Comparison of ENCODE assay signal across 28 mouse cellular contexts in the genomic region with DNA sequence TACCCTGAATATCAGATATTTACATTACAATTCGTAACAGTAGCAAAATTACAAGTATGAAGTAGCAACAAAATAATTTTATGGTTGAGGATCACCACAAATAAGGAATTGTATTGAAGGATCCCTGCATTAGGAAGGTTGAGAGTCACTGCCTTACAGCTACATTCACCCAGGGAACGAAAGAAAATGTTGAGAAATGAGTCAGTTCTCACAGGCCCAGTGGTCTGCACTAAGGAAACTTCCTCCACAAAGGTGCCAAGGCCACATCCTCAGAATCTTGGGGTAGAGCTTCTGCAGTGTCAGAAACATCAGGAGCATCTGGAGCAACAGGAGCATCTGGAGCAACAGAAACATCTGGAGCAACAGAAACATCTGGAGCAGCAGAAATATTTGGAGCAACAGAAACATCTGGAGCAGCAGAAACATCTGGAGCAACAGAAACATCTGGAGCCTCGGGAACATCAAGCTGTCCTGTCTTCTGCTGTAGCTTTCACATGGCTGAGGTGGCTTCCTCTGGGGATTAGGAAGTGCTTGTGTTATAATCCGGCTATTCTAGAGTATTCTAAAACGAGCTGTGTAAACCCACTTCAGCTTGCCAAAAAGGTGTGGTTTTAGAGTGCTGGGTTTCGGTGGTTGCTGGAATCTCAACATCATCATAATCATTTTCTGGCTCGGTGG. TPM values are rescaled to one million over a fixed set of nuclear protein-coding genes. Genes with fewer than 3 reads are reported as not detected.
DNase-seq lines count a peak whose midpoint lies in the region; ATAC-seq and TF ChIP-seq lines count a peak whose summit lies in the region.
"Had no signal": no experiment of that assay in that cellular context is flagged by ENCODE, and none has a peak within 500 bp of the region (broad histone marks: within the 10 kb centered on the region; RNA-seq: fewer than 3 reads in every experiment).

No protein-coding gene starts in this region.

- no peak for TF ChIP-seq RAD21 in CH12.LX (IDR thresholded peaks at IDR 0.05; ENCODE audit: low read depth, low read length)

- no peak for TF ChIP-seq POLR2A in limb, embryonic 14.5 days (IDR thresholded peaks at IDR 0.05; ENCODE audit: borderline replicate concordance, extremely low read depth, insufficient read depth, insufficient read length)
- no peak for TF ChIP-seq POLR2A in CH12.LX (IDR thresholded peaks at IDR 0.05; ENCODE audit: low read depth, low read length)
- TF ChIP-seq POLR2A in bone marrow macrophage, adult 2 months (IDR thresholded peaks at IDR 0.05; ENCODE audit: borderline replicate concordance, low read depth, low read length): no peak

- TF ChIP-seq CTCF in CH12.LX (conservative IDR thresholded peaks at IDR 0.05 in 1 of 2, IDR thresholded peaks at IDR 0.05 in 1 of 2; ENCODE audit: low read depth in 2 of 2, low read length in 2 of 2): no peak
- TF ChIP-seq CTCF in bone marrow macrophage, adult 2 months (IDR thresholded peaks at IDR 0.05; ENCODE audit: low read depth, low read length): no peak

- WGBS in limb, embryonic 14.5 days: 66% methylated on average over 7 of the region's 7 CpGs
- 74% methylated on average over 7 of the region's 7 CpGs for WGBS in limb, embryonic 10.5 days
- 25% methylated on average over 7 of the region's 7 CpGs for WGBS in macrophage (ENCODE audit: missing documents)

- H3K79me2 ChIP-seq in CH12.LX (replicated peaks; ENCODE audit: control insufficient read depth, extremely low read depth, insufficient read depth, poor library complexity, severe bottlenecking): peaks cover 3% of the 10 kb centered on the region; the same call in 1 of the 2 replicates
- peaks cover 8% of the 10 kb centered on the region; the same call in 1 of the 2 replicates for H3K79me2 ChIP-seq in macrophage (ENCODE audit: inconsistent target)

- H3K9me3 ChIP-seq in limb, embryonic 14.5 days (ENCODE audit: control insufficient read depth, low read length): no peaks in the 10 kb centered on the region
- H3K9me3 ChIP-seq in limb, embryonic 10.5 days (replicated peaks): no peaks in the 10 kb centered on the region
- no peaks in the 10 kb centered on the region for H3K9me3 ChIP-seq in CH12.LX (replicated peaks; ENCODE audit: low read length)
- H3K9me3 ChIP-seq: embryonic facial prominence, embryonic 13.5 days; forebrain, embryonic 12.5 days; forebrain, embryonic 15.5 days; G1E; heart, embryonic 12.5 days; heart, embryonic 15.5 days had no signal

- no peaks in the 10 kb centered on the region for H3K36me3 ChIP-seq in limb, embryonic 14.5 days (ENCODE audit: control insufficient read depth, insufficient read depth, low read length)
- H3K36me3 ChIP-seq in limb, embryonic 10.5 days: no peaks in the 10 kb centered on the region
- H3K36me3 ChIP-seq in CH12.LX (replicated peaks in 1 of 2; ENCODE audit: control insufficient read depth in 1 of 2, insufficient read depth in 1 of 2, low read length in 1 of 2) (peaks cover 0 to 16% of the 10 kb centered on the region in 2 experiments), macrophage (ENCODE audit: inconsistent target) (no peaks in the 10 kb centered on the region)
- H3K36me3 ChIP-seq: embryonic facial prominence, embryonic 13.5 days; forebrain, embryonic 12.5 days; forebrain, embryonic 15.5 days; G1E; heart, embryonic 12.5 days; heart, embryonic 15.5 days had no signal

- no peak overlapping the region for H3K27ac ChIP-seq in limb, embryonic 14.5 days (replicated peaks; ENCODE audit: low read depth, low read length)
- H3K27ac ChIP-seq in limb, embryonic 10.5 days: no peak overlapping the region
- H3K27ac ChIP-seq in CH12.LX (ENCODE audit: insufficient read depth, low read depth) (no peak overlapping the region), macrophage (peak overlapping the region; percentile 85)
- H3K27ac ChIP-seq in bone marrow macrophage, adult 2 months (ENCODE audit: insufficient read depth, low read depth, low read length): peak overlapping the region; percentile 90
- H3K27ac ChIP-seq: embryonic facial prominence, embryonic 13.5 days; forebrain, embryonic 12.5 days; forebrain, embryonic 15.5 days; heart, embryonic 15.5 days; hindbrain, embryonic 14.5 days; hindbrain, postnatal 0 days had no signal

- no peaks in the 10 kb centered on the region for H3K27me3 ChIP-seq in limb, embryonic 14.5 days (ENCODE audit: control insufficient read depth, insufficient read depth, low read length)
- H3K27me3 ChIP-seq in limb, embryonic 10.5 days (ENCODE audit: low read depth, poor library complexity, severe bottlenecking): no peaks in the 10 kb centered on the region
- no peaks in the 10 kb centered on the region for H3K27me3 ChIP-seq in CH12.LX (replicated peaks)
- H3K27me3 ChIP-seq: embryonic facial prominence, embryonic 13.5 days; forebrain, embryonic 15.5 days; heart, embryonic 12.5 days; heart, embryonic 15.5 days had no signal

- in situ Hi-C loops in CH12.LX (cut with MboI; ENCODE audit: low pct_ligation_motif_present, low pct_unique_long_range_greater_than_20kb, low sequenced_read_pairs): no loop called here

- no peaks in the 10 kb centered on the region for H3K4me1 ChIP-seq in limb, embryonic 14.5 days (ENCODE audit: control insufficient read depth, insufficient read depth, low read length)
- no peaks in the 10 kb centered on the region for H3K4me1 ChIP-seq in limb, embryonic 10.5 days
- H3K4me1 ChIP-seq in CH12.LX (ENCODE audit: control insufficient read depth in 1 of 2, insufficient read depth in 2 of 2): peaks cover 38 to 61% of the 10 kb centered on the region in 2 experiments
- H3K4me1 ChIP-seq in bone marrow macrophage, adult 2 months (ENCODE audit: control insufficient read depth, insufficient read depth, low read length): peaks cover 58% of the 10 kb centered on the region
- H3K4me1 ChIP-seq: embryonic facial prominence, embryonic 13.5 days; forebrain, embryonic 12.5 days; forebrain, embryonic 15.5 days; heart, embryonic 12.5 days; heart, embryonic 15.5 days had no signal

- dilution Hi-C loops in CH12.LX (cut with MboI; ENCODE audit: extremely low pct_ligation_motif_present, extremely low pct_unique_long_range_greater_than_20kb, low sequenced_read_pairs): no loop called here

- DNase-seq in limb, embryonic 14.5 days (ENCODE audit: low spot score): peak; percentile 22
- DNase-seq in limb, embryonic 10.5 days (ENCODE audit: low spot score): no peak
- DNase-seq in CH12.LX (ENCODE audit: extremely low read depth): no peak
- no peak for DNase-seq in urinary bladder, adult 18-20 months (ENCODE audit: low spot score in 2 of 2)
- DNase-seq in adrenal gland, adult 8-10 months: no peak
- DNase-seq: adrenal gland, adult 2 months; adrenal gland, postnatal 25 days; cerebellum, adult 18-20 months; cerebellum, adult 9-10 months; cerebellum, postnatal 14 days; gastrocnemius, postnatal 10 days; heart, postnatal 4 days had no signal

- no peak overlapping the region for H3K4me3 ChIP-seq in limb, embryonic 14.5 days (replicated peaks; ENCODE audit: low read length)
- no peak overlapping the region for H3K4me3 ChIP-seq in limb, embryonic 10.5 days
- no peak overlapping the region for H3K4me3 ChIP-seq in CH12.LX (replicated peaks in 1 of 3; ENCODE audit: low read depth in 2 of 3, low read length in 2 of 3, poor library complexity in 1 of 3)
- peak overlapping the region; percentile 12 for H3K4me3 ChIP-seq in bone marrow macrophage, adult 2 months (ENCODE audit: insufficient read depth, low read length)
- H3K4me3 ChIP-seq in macrophage (ENCODE audit: inconsistent target): no peak overlapping the region
- H3K4me3 ChIP-seq: embryonic facial prominence, embryonic 13.5 days; erythroblast, embryonic 14.5 days; forebrain, embryonic 12.5 days; forebrain, embryonic 15.5 days; heart, embryonic 12.5 days; heart, embryonic 15.5 days had no signal

- peak; percentile 19; the same call in 1 of the 2 replicates for TF ChIP-seq EP300 in CH12.LX (IDR thresholded peaks at IDR 0.05; ENCODE audit: low read length)

- ATAC-seq in limb, embryonic 14.5 days (ENCODE audit: low FRiP score, low read depth): no peak
- ATAC-seq: forebrain, embryonic 15.5 days; hindbrain, postnatal 0 days; intestine, postnatal 0 days had no signal

- no peak overlapping the region for H3K4me2 ChIP-seq in limb, embryonic 14.5 days (replicated peaks; ENCODE audit: low read depth, low read length, severe bottlenecking)
- H3K4me2 ChIP-seq in CH12.LX (ENCODE audit: insufficient read depth, low read depth, poor library complexity, severe bottlenecking): no peak overlapping the region
- H3K4me2 ChIP-seq: embryonic facial prominence, embryonic 13.5 days; forebrain, embryonic 12.5 days; forebrain, embryonic 15.5 days; heart, embryonic 12.5 days; heart, embryonic 15.5 days; hindbrain, embryonic 14.5 days had no signal

- no peak overlapping the region for H3K9ac ChIP-seq in limb, embryonic 14.5 days (ENCODE audit: low read depth, low read length, severe bottlenecking)
- no peak overlapping the region for H3K9ac ChIP-seq in CH12.LX (ENCODE audit: insufficient read depth, low read depth)
- H3K9ac ChIP-seq: embryonic facial prominence, embryonic 13.5 days; forebrain, embryonic 12.5 days; forebrain, embryonic 15.5 days; heart, embryonic 12.5 days; heart, embryonic 15.5 days; hindbrain, embryonic 14.5 days had no signal

RNA-seq across cellular contexts. Expression of a gene that starts 21.4 kb away (rescaled TPM):
- 0.05 and 0.13 TPM in 2 replicates for polyA plus RNA-seq in limb, embryonic 14.5 days (2012; rRNA removed)
- polyA plus RNA-seq in limb, embryonic 14.5 days (2014; fragmentation: Nextera tagmentation; extraction: Ambion mirVana): 0.40 and 0.62 TPM in 2 replicates
- polyA plus RNA-seq in limb, embryonic 10.5 days (2016; fragmentation: Nextera tagmentation; extraction: Ambion mirVana): 0.18 TPM in 1 of 2 replicates, not detected in the other
- total RNA-seq in CH12.LX (2012; rRNA removed) (0.17 and 0.30 TPM in 2 replicates), CH12.LX (2014; rRNA removed) (0.21 and 1.2 TPM in 2 replicates)
- polyA plus RNA-seq in CH12.LX (2012; ENCODE audit: insufficient read length, low read depth) (0.53 and 0.79 TPM in 2 replicates), macrophage (2018) (1.2 to 5.3 TPM (median 2.4 TPM) in 3 replicates)
- 1.1 TPM in 1 of 2 replicates, not detected in the other for polyA plus RNA-seq in bone marrow macrophage, adult 2 months (2012; ENCODE audit: insufficient read depth, insufficient read length, missing spikeins)
- 1 to 10 TPM in 10 of 26 experiments, under 1 TPM in 3, not detected in 13; 0.74 to 3.1 (median 1.2) TPM for total RNA-seq in macrophage (2018; cell fraction: chromatin; rRNA removed)
- 10 to 100 TPM in 8 of 26 experiments, 1 to 10 TPM in 18; 1.1 to 16.8 (median 5.2) TPM for total RNA-seq in macrophage (2018; cell fraction: cytosol; rRNA removed)
- total RNA-seq in macrophage (2018; cell fraction: nucleus; rRNA removed): 10 to 100 TPM in 4 of 26 experiments, 1 to 10 TPM in 17, under 1 TPM in 2, not detected in 3; 0.75 to 12.7 (median 3.5) TPM
- total RNA-seq in adrenal gland, adult 8-10 months (2022): 1 to 10 TPM; 1.1 to 2.7 (median 2.0) TPM
- total RNA-seq: G1E; gastrocnemius, adult 18-20 months; gastrocnemius, postnatal 10 days; gastrocnemius, postnatal 4 days; heart, postnatal 10 days; heart, postnatal 4 days; hindbrain, postnatal 0 days had no signal
- polyA plus RNA-seq: C2C12; erythroblast, embryonic 14.5 days; forebrain, embryonic 12.5 days; forebrain, embryonic 15.5 days; G1E; heart, embryonic 12.5 days; hindbrain, embryonic 14.5 days had no signal

RNA-seq across cellular contexts. Expression of a gene that starts 27.0 kb away (rescaled TPM):
- 2.5 and 4.4 TPM in 2 replicates for polyA plus RNA-seq in limb, embryonic 14.5 days (2012; rRNA removed)
- 5.9 and 7.3 TPM in 2 replicates for polyA plus RNA-seq in limb, embryonic 14.5 days (2014; fragmentation: Nextera tagmentation; extraction: Ambion mirVana)
- polyA plus RNA-seq in limb, embryonic 10.5 days (2016; fragmentation: Nextera tagmentation; extraction: Ambion mirVana): 3.0 and 5.1 TPM in 2 replicates
- total RNA-seq in CH12.LX (2012; rRNA removed) (3.1 and 3.5 TPM in 2 replicates), CH12.LX (2014; rRNA removed) (1.7 and 1.9 TPM in 2 replicates)
- polyA plus RNA-seq in CH12.LX (2012; ENCODE audit: insufficient read length, low read depth) (2.0 and 2.5 TPM in 2 replicates), macrophage (2018) (3.6 to 4.3 TPM (median 3.6 TPM) in 3 replicates)
- polyA plus RNA-seq in bone marrow macrophage, adult 2 months (2012; ENCODE audit: insufficient read depth, insufficient read length, missing spikeins): 2.7 and 3.3 TPM in 2 replicates
- 10 to 100 TPM in 8 of 26 experiments, 1 to 10 TPM in 16, under 1 TPM in 2; 0.58 to 21.9 (median 5.1) TPM for total RNA-seq in macrophage (2018; cell fraction: chromatin; rRNA removed)
- total RNA-seq in macrophage (2018; cell fraction: cytosol; rRNA removed): 1 to 10 TPM in 21 of 26 experiments, under 1 TPM in 5; 0.61 to 5.6 (median 3.6) TPM
- total RNA-seq in macrophage (2018; cell fraction: nucleus; rRNA removed): 10 to 100 TPM in 7 of 26 experiments, 1 to 10 TPM in 14, under 1 TPM in 3, not detected in 2; 0.64 to 16.7 (median 3.8) TPM
- 10 to 100 TPM; 11.7 to 14.8 (median 13.9) TPM for total RNA-seq in adrenal gland, adult 8-10 months (2022)

RNA-seq across cellular contexts. Expression of a gene that starts 53.6 kb away (rescaled TPM):
- 8.3 and 11.0 TPM in 2 replicates for polyA plus RNA-seq in limb, embryonic 14.5 days (2012; rRNA removed)
- 29.5 and 33.3 TPM in 2 replicates for polyA plus RNA-seq in limb, embryonic 14.5 days (2014; fragmentation: Nextera tagmentation; extraction: Ambion mirVana)
- 28.1 and 33.1 TPM in 2 replicates for polyA plus RNA-seq in limb, embryonic 10.5 days (2016; fragmentation: Nextera tagmentation; extraction: Ambion mirVana)
- total RNA-seq in CH12.LX (2012; rRNA removed) (22.3 and 23.8 TPM in 2 replicates), CH12.LX (2014; rRNA removed) (26.1 and 33.4 TPM in 2 replicates)
- polyA plus RNA-seq in CH12.LX (2012; ENCODE audit: insufficient read length, low read depth) (28.3 and 34.7 TPM in 2 replicates), macrophage (2018) (27.9 to 38.0 TPM (median 32.0 TPM) in 3 replicates)
- 49.2 and 51.8 TPM in 2 replicates for polyA plus RNA-seq in bone marrow macrophage, adult 2 months (2012; ENCODE audit: insufficient read depth, insufficient read length, missing spikeins)
- total RNA-seq in macrophage (2018; cell fraction: chromatin; rRNA removed): 100 to 1,000 TPM; 107 to 236 (median 170) TPM
- 10 to 100 TPM; 37.8 to 63.8 (median 49.3) TPM for total RNA-seq in macrophage (2018; cell fraction: cytosol; rRNA removed)
- total RNA-seq in macrophage (2018; cell fraction: nucleus; rRNA removed): 100 to 1,000 TPM in 13 of 26 experiments, 10 to 100 TPM in 13; 58.5 to 165 (median 99.2) TPM
- total RNA-seq in adrenal gland, adult 8-10 months (2022): 100 to 1,000 TPM; 127 to 241 (median 172) TPM

Comparison
In these comparisons a context has a peak if more than half of its experiments do, and no peak if none do; other contexts are left out.
1. H3K27ac ChIP-seq: peak in bone marrow macrophage, adult 2 months (single experiment) and macrophage (single experiment); none in limb, embryonic 14.5 days (single experiment), limb, embryonic 10.5 days (single experiment) and CH12.LX (single experiment).